Mouse (Mus musculus) lung, embryonic 14.5 days (tissue): Measurements from ENCODE around the gene Zdhhc16. TPM values are rescaled to one million over a fixed set of nuclear protein-coding genes. Genes with fewer than 3 reads are reported as not detected.

Experiments used
- ATAC-seq: fragments of 200-750 bp; cut with Nextera tagmentation; 2 replicates; pipeline ENCODE4 v1.8.0; 2017; ENCODE audit warnings: mild to moderate bottlenecking, moderate TSS enrichment, moderate library complexity; ENCODE audit not compliant: insufficient read depth
- DNase-seq: peaks from one replicate; pipeline ENCODE4 v3.0.0-alpha.2; 2015
- H3K27ac ChIP-seq: fragments of 300-500 bp; sonication (generic); 2 replicates; pipeline ENCODE4 v1.5.1; 2014; ENCODE audit warnings: low read depth, mild to moderate bottlenecking, moderate library complexity
- H3K27me3 ChIP-seq: fragments of 300-500 bp; sonication (generic); 2 replicates; pipeline ENCODE4 v1.6.1; 2014; ENCODE audit warnings: low read length, control low read depth; ENCODE audit not compliant: insufficient read depth
- H3K36me3 ChIP-seq: fragments of 300-500 bp; sonication (generic); 2 replicates; pipeline ENCODE4 v1.6.1; 2014; ENCODE audit warnings: control low read depth; ENCODE audit not compliant: insufficient read depth
- H3K4me1 ChIP-seq: fragments of 300-500 bp; sonication (generic); 2 replicates; pipeline ENCODE4 v1.6.1; 2014; ENCODE audit warnings: antibody characterized with exemption, control low read depth; ENCODE audit not compliant: insufficient read depth
- H3K4me2 ChIP-seq: fragments of 300-500 bp; sonication (generic); 2 replicates; pipeline ENCODE4 v1.6.1; 2014; ENCODE audit warnings: mild to moderate bottlenecking
- H3K4me3 ChIP-seq: fragments of 300-500 bp; sonication (generic); 2 replicates; pipeline ENCODE4 v1.5.1; 2014; ENCODE audit warnings: low read depth, low read length
- H3K9ac ChIP-seq: fragments of 300-500 bp; sonication (generic); 2 replicates; pipeline ENCODE4 v1.6.1; 2014
- H3K9me3 ChIP-seq: fragments of 300-500 bp; sonication (generic); 2 replicates; pipeline ENCODE4 v1.6.1; 2016; ENCODE audit warnings: low read depth, low read length, control low read depth
- CTCF ChIP-seq: IDR thresholded peaks from 2 replicates; pipeline ENCODE4 v1.5.1; 2016; ENCODE audit warnings: antibody characterized with exemption, low read depth
- WGBS: fragments of 180-500 bp; shearing (Covaris S2); extraction: QIAGEN DNeasy Blood & Tissue Kit; methylation state at CpG from one replicate; pipeline ENCODE4 v1.1.7; 2014; 5-methylcytosine and 5-hydroxymethylcytosine counted together
- polyA plus RNA-seq: library from polyadenylated mRNA; unstranded; fragments of >200 nt; fragmentation: Nextera tagmentation; extraction: Ambion mirVana; gene quantifications from 2 replicates; pipeline ENCODE4 v1.2.1, GENCODE M21; 2014

The Zdhhc16 gene
- polyA plus RNA-seq, 1 experiment from 2014 or later, result 80.8 TPM

DNA sequence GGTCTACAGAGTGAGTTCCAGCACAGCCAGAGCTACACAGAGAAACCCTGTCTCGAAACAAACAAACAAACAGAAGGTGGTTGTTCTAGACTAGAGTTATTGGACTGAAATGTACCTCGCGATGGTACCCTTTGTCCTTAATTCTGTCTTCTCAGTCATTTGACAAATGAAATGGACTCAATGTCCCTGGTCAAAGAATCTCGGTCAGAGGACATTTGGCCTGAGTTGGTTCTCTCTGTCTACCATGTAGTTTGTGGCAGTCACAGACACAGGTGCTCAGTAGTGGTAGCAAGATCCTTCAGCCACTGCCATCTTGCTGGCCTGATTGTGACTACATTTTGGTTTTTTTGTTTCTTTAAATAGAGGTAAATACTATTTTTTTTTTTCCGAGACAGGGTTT, 52.7 kb downstream of the Zdhhc16 start:
- Histone ChIP-seq H3K9ac (no peak overlapping the region), H3K4me2 (no peak overlapping the region), H3K27ac (no peak overlapping the region), H3K4me1 (no peaks in the 10 kb centered on the region), H3K36me3 (no peaks in the 10 kb centered on the region), H3K27me3 (no peaks in the 10 kb centered on the region), H3K9me3 (no peaks in the 10 kb centered on the region), H3K4me3 (no peak overlapping the region)
- no peak for ATAC-seq
- DNase-seq, result no peak
- WGBS, result 89% methylated on average over 5 of the region's 5 CpGs
- no peak for TF ChIP-seq CTCF

DNA sequence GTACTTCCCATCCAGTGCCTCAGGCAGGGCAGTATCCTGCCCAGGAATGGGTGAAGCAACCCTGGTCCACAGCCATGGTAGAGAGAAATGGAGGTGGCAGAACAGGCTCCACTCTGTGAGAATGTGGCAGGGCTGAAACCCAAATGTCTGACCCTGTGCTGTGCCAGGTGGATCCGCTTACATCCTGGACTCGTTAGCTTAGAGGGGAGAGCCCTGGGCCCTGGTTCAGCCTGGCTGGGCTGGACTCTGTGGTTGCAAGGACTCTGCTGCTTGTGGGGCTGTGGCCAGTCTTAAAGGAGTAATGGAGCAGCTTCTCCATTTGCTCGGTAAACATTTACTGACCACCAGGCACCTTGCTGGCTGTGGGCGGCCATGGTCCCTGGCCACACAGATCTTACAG, 53.9 kb downstream of the Zdhhc16 start:
- ATAC-seq (no peak), DNase-seq (no peak)
- Histone ChIP-seq H3K4me3 (no peak overlapping the region), H3K36me3 (no peaks in the 10 kb centered on the region), H3K27me3 (no peaks in the 10 kb centered on the region), H3K4me1 (no peaks in the 10 kb centered on the region), H3K9me3 (no peaks in the 10 kb centered on the region), H3K4me2 (no peak overlapping the region), H3K27ac (no peak overlapping the region), H3K9ac (no peak overlapping the region)
- TF ChIP-seq CTCF, result no peak
- 75% methylated on average over 4 of the region's 4 CpGs for WGBS

DNA sequence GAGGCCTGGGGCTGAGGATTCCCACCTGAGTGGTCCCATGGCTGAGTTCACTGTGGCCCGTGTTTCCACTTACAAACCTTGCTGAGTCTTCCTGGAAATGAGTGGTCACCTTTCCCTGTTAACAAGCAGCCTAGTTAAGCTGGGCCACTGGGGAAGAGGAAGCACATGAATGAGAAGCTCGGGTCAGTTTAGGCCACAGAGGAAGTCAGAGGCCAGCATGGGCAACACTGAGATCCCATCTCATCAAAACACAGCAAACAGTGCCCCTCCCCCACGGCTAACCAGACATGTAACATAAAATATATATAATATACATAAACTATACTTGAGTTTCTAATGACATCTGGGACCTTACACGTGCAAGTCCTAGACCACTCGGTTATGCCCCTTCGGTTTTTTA, 56.5 kb downstream of the Zdhhc16 start:
- 76% methylated on average over 6 of the region's 6 CpGs for WGBS
- no peak overlapping the region for H3K27ac ChIP-seq
- H3K27me3 ChIP-seq, result no peaks in the 10 kb centered on the region
- no peak for DNase-seq
- no peaks in the 10 kb centered on the region for H3K9me3 ChIP-seq
- H3K4me1 ChIP-seq, result no peaks in the 10 kb centered on the region
- H3K9ac ChIP-seq, result no peak overlapping the region
- H3K36me3 ChIP-seq, result no peaks in the 10 kb centered on the region
- TF ChIP-seq CTCF, result no peak
- no peak overlapping the region for H3K4me3 ChIP-seq
- no peak for ATAC-seq
- no peak overlapping the region for H3K4me2 ChIP-seq

DNA sequence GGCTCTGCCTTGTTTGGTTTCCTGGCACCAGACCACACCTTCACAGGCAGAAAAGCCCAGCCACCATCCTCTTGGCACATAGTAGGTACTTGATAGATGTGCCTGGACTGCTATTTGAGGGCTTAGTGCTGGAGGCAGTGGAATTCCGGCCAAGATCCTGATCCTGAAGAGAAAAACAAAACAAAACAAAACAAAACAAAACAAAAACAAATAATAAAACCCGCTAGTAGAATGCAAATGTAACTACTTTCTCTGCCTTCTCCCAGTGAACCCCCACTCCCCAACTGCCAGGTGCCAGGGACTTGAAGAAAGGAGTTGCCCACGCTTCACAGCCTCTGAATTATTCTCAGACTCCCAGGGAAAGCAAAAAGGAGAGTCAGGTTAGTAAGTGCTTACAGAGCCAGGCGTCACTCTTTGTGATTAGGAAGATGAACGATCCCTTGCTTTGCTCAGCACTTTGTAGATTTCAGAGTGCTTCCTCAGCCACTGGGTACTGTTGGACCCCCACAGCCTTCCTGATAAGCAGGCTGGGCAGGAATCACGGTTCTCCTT, 58.7 kb downstream of the Zdhhc16 start:
- no peaks in the 10 kb centered on the region for H3K36me3 ChIP-seq
- H3K9me3 ChIP-seq, result no peaks in the 10 kb centered on the region
- H3K4me1 ChIP-seq, result no peaks in the 10 kb centered on the region
- no peak overlapping the region for H3K4me3 ChIP-seq
- H3K27me3 ChIP-seq, result no peaks in the 10 kb centered on the region
- H3K9ac ChIP-seq, result no peak overlapping the region
- no peak for TF ChIP-seq CTCF
- no peak overlapping the region for H3K27ac ChIP-seq
- ATAC-seq, result no peak
- H3K4me2 ChIP-seq, result no peak overlapping the region
- WGBS, result 40% methylated on average over 6 of the region's 6 CpGs
- no peak for DNase-seq

DNA sequence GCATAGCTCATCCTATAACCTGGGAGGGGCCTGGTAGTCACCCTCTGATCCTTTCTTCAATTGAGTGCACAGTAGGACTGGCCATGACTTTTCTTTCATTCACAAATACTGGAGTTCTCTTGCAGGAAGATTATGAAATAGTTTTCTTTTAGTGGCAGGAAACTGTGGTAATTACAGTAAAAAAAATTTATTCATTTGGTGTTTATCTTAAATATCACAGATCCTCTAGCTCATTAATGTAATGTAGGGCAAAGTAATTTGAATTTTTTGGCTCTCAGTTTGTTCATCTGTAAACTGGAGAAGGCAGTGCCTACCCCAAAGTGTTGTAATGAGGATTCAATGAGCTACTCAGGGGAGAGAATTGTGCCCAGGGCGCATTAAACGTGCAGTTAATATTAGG, 59.7 kb downstream of the Zdhhc16 start:
- Histone ChIP-seq H3K4me3 (no peak overlapping the region), H3K27ac (no peak overlapping the region), H3K4me2 (no peak overlapping the region), H3K9me3 (no peaks in the 10 kb centered on the region), H3K4me1 (no peaks in the 10 kb centered on the region), H3K27me3 (no peaks in the 10 kb centered on the region), H3K9ac (no peak overlapping the region), H3K36me3 (no peaks in the 10 kb centered on the region)
- no peak for DNase-seq
- WGBS, result 72% methylated on average over 2 of the region's 2 CpGs
- no peak for TF ChIP-seq CTCF
- no peak for ATAC-seq

DNA sequence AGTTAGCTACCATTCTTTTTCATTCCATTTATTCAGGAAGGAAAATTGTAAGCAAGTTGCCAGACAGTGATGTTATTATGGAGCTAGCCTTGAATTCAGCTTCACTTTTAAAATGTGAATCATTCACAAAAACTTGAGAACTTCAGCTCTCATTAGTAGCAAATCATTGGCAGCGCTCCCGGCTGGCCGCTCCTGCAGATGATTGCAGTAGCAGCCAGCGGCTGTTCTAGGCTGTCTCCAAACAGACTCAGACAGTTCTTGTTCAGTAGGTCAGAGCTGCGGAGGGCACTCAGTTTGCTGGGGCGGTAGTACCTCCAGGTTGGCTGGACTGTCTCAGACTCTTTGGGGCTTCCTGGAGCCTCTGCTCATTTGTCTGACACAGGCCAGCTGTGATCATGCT, 60.2 kb downstream of the Zdhhc16 start:
- no peak overlapping the region for H3K9ac ChIP-seq
- no peaks in the 10 kb centered on the region for H3K27me3 ChIP-seq
- no peaks in the 10 kb centered on the region for H3K9me3 ChIP-seq
- WGBS, result 33% methylated on average over 6 of the region's 6 CpGs
- ATAC-seq (no peak), DNase-seq (peak; percentile 88)
- H3K4me3 ChIP-seq, result no peak overlapping the region
- H3K27ac ChIP-seq, result no peak overlapping the region
- no peak overlapping the region for H3K4me2 ChIP-seq
- TF ChIP-seq CTCF, result no peak
- H3K4me1 ChIP-seq, result no peaks in the 10 kb centered on the region
- no peaks in the 10 kb centered on the region for H3K36me3 ChIP-seq

Other genes with a start within 250 kb of the Zdhhc16 start
- gene Slit1, start 189.8 kb upstream of the Zdhhc16 start, polyA plus RNA-seq, result 0.08 and 0.24 TPM in 2 replicates
- 39.2 and 40.9 TPM in 2 replicates for gene Arhgap19, start 131.4 kb upstream of the Zdhhc16 start, polyA plus RNA-seq
- gene Frat1, start 103.5 kb upstream of the Zdhhc16 start, polyA plus RNA-seq, result 4.4 and 4.5 TPM in 2 replicates
- 2.4 and 2.6 TPM in 2 replicates for gene Frat2, start 85.3 kb upstream of the Zdhhc16 start, polyA plus RNA-seq
- gene Rrp12, start 37.3 kb upstream of the Zdhhc16 start, polyA plus RNA-seq, result 13.6 and 15.6 TPM in 2 replicates
- gene Pgam1, start 21.6 kb upstream of the Zdhhc16 start, polyA plus RNA-seq, result 662 and 692 TPM in 2 replicates
- 84.5 and 93.0 TPM in 2 replicates for gene Exosc1, start 57 bp upstream of the Zdhhc16 start, polyA plus RNA-seq
- 35.6 and 41.7 TPM in 2 replicates for gene Mms19, start 47.7 kb downstream of the Zdhhc16 start, polyA plus RNA-seq
- gene Ubtd1, start 48.3 kb downstream of the Zdhhc16 start, polyA plus RNA-seq, result 13.1 TPM in 2 replicates
- gene Ankrd2, start 102.5 kb downstream of the Zdhhc16 start, polyA plus RNA-seq, result 0.17 and 0.41 TPM in 2 replicates
- 1.2 and 1.6 TPM in 2 replicates for gene Hoga1, start 112.1 kb downstream of the Zdhhc16 start, polyA plus RNA-seq
- gene 4933411K16Rik, start 118.8 kb downstream of the Zdhhc16 start, polyA plus RNA-seq, result 0.18 TPM in 1 of 2 replicates, not detected in the other
- gene Morn4, start 152.9 kb downstream of the Zdhhc16 start, polyA plus RNA-seq, result 24.8 and 25.0 TPM in 2 replicates
- gene Pi4k2a, start 157.0 kb downstream of the Zdhhc16 start, polyA plus RNA-seq, result 32.8 and 34.3 TPM in 2 replicates
- gene Avpi1, start 195.6 kb downstream of the Zdhhc16 start, polyA plus RNA-seq, result 44.3 and 51.6 TPM in 2 replicates
- gene Marveld1, start 213.9 kb downstream of the Zdhhc16 start, polyA plus RNA-seq, result 18.6 and 25.4 TPM in 2 replicates
- gene Zfyve27, start 230.5 kb downstream of the Zdhhc16 start, polyA plus RNA-seq, result 15.2 and 16.8 TPM in 2 replicates